Mouse (Mus musculus): ENCODE results near the gene Myt1l.

DNA sequence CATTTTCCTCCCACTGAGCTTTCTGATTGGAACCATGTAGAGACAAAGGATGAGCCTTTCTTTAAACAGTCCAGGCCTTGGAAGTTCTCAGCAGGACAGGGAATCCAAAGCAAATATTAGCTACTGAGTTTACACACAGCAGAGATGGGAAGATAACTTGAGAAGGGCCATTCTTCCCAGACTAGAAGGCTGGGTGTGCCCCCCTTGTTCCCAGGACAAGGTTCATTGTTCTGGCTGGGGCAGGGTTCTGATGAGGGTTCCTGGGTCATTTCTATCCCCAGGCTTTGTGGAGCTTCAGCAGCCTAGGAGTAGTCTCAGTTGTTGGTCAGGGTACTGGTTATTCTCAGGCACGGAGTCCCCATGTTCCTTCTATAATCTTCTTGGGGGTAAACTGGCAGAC is 432.9 kb downstream of the Myt1l start:
- TF ChIP-seq POLR2A (IDR thresholded peaks at IDR 0.05; ENCODE audit: low read depth, low read length) = no peak
- no peak for TF ChIP-seq CTCF (conservative IDR thresholded peaks at IDR 0.05; ENCODE audit: insufficient read depth, insufficient read length, low read depth, low read length)

All from kidney, adult 2 months (tissue).